Mouse (Mus musculus) intestine, embryonic 15.5 days (tissue): ENCODE measurements at regions not wholly inside any gene's neighbourhood (a gene's known extent, or its start where the extent isn't known, plus 50 kb on each side); places are given as distances from the start of the nearest gene placed in this dataset.

Experiments used
- ATAC-seq: fragments of 200-750 bp; cut with Nextera tagmentation; 2 replicates; pipeline ENCODE4 v1.8.0; 2017; ENCODE audit warnings: moderate TSS enrichment, moderate library complexity
- H3K27ac ChIP-seq: fragments of 300-500 bp; sonication (generic); 2 replicates; pipeline ENCODE4 v1.5.1; 2015; ENCODE audit warnings: mild to moderate bottlenecking, inconsistent platforms
- H3K27me3 ChIP-seq: fragments of 300-500 bp; sonication (generic); replicated peaks from 2 replicates; pipeline ENCODE4 v1.6.1; 2015; ENCODE audit warnings: inconsistent platforms
- H3K36me3 ChIP-seq: fragments of 300-500 bp; sonication (generic); 2 replicates; pipeline ENCODE4 v1.6.1; 2015; ENCODE audit warnings: inconsistent platforms
- H3K4me1 ChIP-seq: fragments of 300-500 bp; sonication (generic); replicated peaks from 2 replicates; pipeline ENCODE4 v1.6.1; 2015; ENCODE audit warnings: inconsistent platforms
- H3K4me2 ChIP-seq: fragments of 300-500 bp; sonication (generic); replicated peaks from 2 replicates; pipeline ENCODE4 v1.6.1; 2015; ENCODE audit warnings: mild to moderate bottlenecking, inconsistent platforms
- H3K4me3 ChIP-seq: fragments of 300-500 bp; sonication (generic); replicated peaks from 2 replicates; pipeline ENCODE4 v1.5.1; 2015; ENCODE audit warnings: inconsistent platforms
- H3K9ac ChIP-seq: fragments of 300-500 bp; sonication (generic); 2 replicates; pipeline ENCODE4 v1.6.1; 2015; ENCODE audit warnings: inconsistent platforms
- H3K9me3 ChIP-seq: fragments of 300-500 bp; sonication (generic); 2 replicates; pipeline ENCODE4 v1.6.1; 2016; ENCODE audit warnings: inconsistent platforms
- WGBS: fragments of 180-500 bp; shearing (Covaris S2); methylation state at CpG from one replicate; pipeline ENCODE4 v1.1.7; 2015; 5-methylcytosine and 5-hydroxymethylcytosine counted together

GRCm38 (mm10) chr4:51808397-51809043, 592.0 kb downstream of the Cylc2 start:
- no peak overlapping the region for H3K27ac ChIP-seq

More at GRCm38 (mm10) chr4:51808397-51809043, 592.0 kb downstream of the Cylc2 start:
- Histone ChIP-seq H3K9me3 (no peaks in the 10 kb centered on the region), H3K9ac (no peak overlapping the region), H3K4me1 (no peaks in the 10 kb centered on the region), H3K4me2 (no peak overlapping the region), H3K27me3 (no peaks in the 10 kb centered on the region), H3K36me3 (no peaks in the 10 kb centered on the region), H3K4me3 (no peak overlapping the region)
- 55% methylated on average over 2 of the region's 2 CpGs for WGBS
- ATAC-seq: peak; percentile 90
